Mouse (Mus musculus) adrenal gland, adult 2 months (tissue): ENCODE measurements around the gene Tubg2. TPM values are rescaled to one million over a fixed set of nuclear protein-coding genes. Genes with fewer than 3 reads are reported as not detected.

ENCODE experiments used
- DNase-seq: peaks from one replicate; pipeline ENCODE4 v3.0.0; 2021
- polyA plus RNA-seq: library from polyadenylated mRNA; depleted of rRNA; stranded (reverse); fragments of >200 nt; gene quantifications from 2 replicates; pipeline ENCODE4 v1.2.3, GENCODE M21; 2012
- total RNA-seq, 2 experiments: library from RNA; stranded (reverse); gene quantifications; 2 replicates each; pipeline ENCODE4 v1.2.3; 2021

The Tubg2 gene
- total and polyA plus RNA-seq, 3 experiments: 5.5 to 7.5 (median 6.2) TPM

GRCm38 (mm10) chr11:101164677-101165580 lies 9.2 kb downstream of the Tubg2 start:
- DNase-seq: no peak

GRCm38 (mm10) chr11:101166357-101166756 lies 10.7 kb downstream of the Tubg2 start:
- DNase-seq: no peak

- no peak for DNase-seq
These were observed 11.7 kb downstream of the Tubg2 start for GRCm38 (mm10) chr11:101167211-101167962.

- DNase-seq: no peak
These were observed 12.2 kb downstream of the Tubg2 start for GRCm38 (mm10) chr11:101167963-101168300.

GRCm38 (mm10) chr11:101168301-101168980 lies 12.7 kb downstream of the Tubg2 start:
- DNase-seq: peak; percentile 78

GRCm38 (mm10) chr11:101169301-101170107 lies 13.8 kb downstream of the Tubg2 start:
- peak; percentile 45 for DNase-seq

GRCm38 (mm10) chr11:101170354-101170810 lies 14.7 kb downstream of the Tubg2 start, which contains the start of gene Cntnap1:
Cntnap1 (plus strand) TSS chr11:101170523.
- peak; percentile 85 for DNase-seq

- DNase-seq: peak; percentile 97
These were observed 15.3 kb downstream of the Tubg2 start, which contains the start of gene Plekhh3 for GRCm38 (mm10) chr11:101170811-101171610. Plekhh3 (minus strand) TSS chr11:101171351.

GRCm38 (mm10) chr11:101171721-101172433 lies 16.2 kb downstream of the Tubg2 start:
- DNase-seq: peak; percentile 87

GRCm38 (mm10) chr11:101172434-101172815 lies 16.7 kb downstream of the Tubg2 start:
- no peak for DNase-seq

GRCm38 (mm10) chr11:101173112-101173511 lies 17.4 kb downstream of the Tubg2 start:
- DNase-seq: peak; percentile 62

GRCm38 (mm10) chr11:101173631-101174388 lies 18.1 kb downstream of the Tubg2 start:
- DNase-seq: peak; percentile 89

- peak; percentile 33 for DNase-seq
These were observed 18.7 kb downstream of the Tubg2 start for GRCm38 (mm10) chr11:101174389-101174745.

GRCm38 (mm10) chr11:101174851-101175628 lies 19.3 kb downstream of the Tubg2 start, which contains the start of gene Ccr10:
Ccr10 (minus strand) TSS chr11:101175443.
- peak; percentile 44 for DNase-seq

GRCm38 (mm10) chr11:101175636-101176116 lies 20.0 kb downstream of the Tubg2 start:
- DNase-seq: peak; percentile 61

- DNase-seq: peak; percentile 68
These were observed 20.5 kb downstream of the Tubg2 start for GRCm38 (mm10) chr11:101176117-101176691.
